Mouse (Mus musculus) myocyte (in vitro differentiated cells): ENCODE data around the gene Recql5. TPM values are rescaled to one million over a fixed set of nuclear protein-coding genes. Genes with fewer than 3 reads are reported as not detected.
A peak's percentile ranks its signal among the peaks of the same experiment; 100 is the strongest.

Source experiments
- H3K27me3 ChIP-seq: one replicate; pipeline ENCODE4 v1.6.1; 2011; ENCODE audit not compliant: control insufficient read depth, insufficient read depth, insufficient read length
- H3K36me3 ChIP-seq: one replicate; pipeline ENCODE4 v1.6.1; 2011; ENCODE audit not compliant: control insufficient read depth, insufficient read depth
- H3K4me2 ChIP-seq: one replicate; pipeline ENCODE4 v1.6.1; 2011; ENCODE audit warnings: low read depth, control low read depth
- H3K4me3 ChIP-seq: one replicate; pipeline ENCODE4 v1.5.1; 2011; ENCODE audit warnings: mild to moderate bottlenecking, control low read depth, moderate library complexity
- H3K79me2 ChIP-seq: one replicate; pipeline ENCODE4 v1.6.1; 2011; ENCODE audit not compliant: control insufficient read depth, insufficient read depth
- H3ac ChIP-seq: one replicate; pipeline ENCODE4 v1.6.1; 2011; ENCODE audit not compliant: control insufficient read depth, insufficient read length
- CEBPB ChIP-seq: IDR thresholded peaks from 2 replicates; pipeline ENCODE4 v1.6.1; 2011; ENCODE audit warnings: mild to moderate bottlenecking, moderate library complexity; ENCODE audit not compliant: poor library complexity, insufficient read depth, severe bottlenecking
- E2F4 ChIP-seq: IDR thresholded peaks from one replicate; pipeline ENCODE4 v1.6.1; 2011; ENCODE audit warnings: mild to moderate bottlenecking, control low read depth, moderate library complexity; ENCODE audit not compliant: insufficient read depth
- MAX ChIP-seq: IDR thresholded peaks from one replicate; pipeline ENCODE4 v1.6.1; 2011; ENCODE audit warnings: low read depth, mild to moderate bottlenecking, control low read depth
- MYOD1 ChIP-seq, 3 experiments: IDR thresholded peaks; one replicate each; pipeline ENCODE4 v1.6.1; 2011; ENCODE audit warnings: control low read depth in 2 of 3, low read depth in 2 of 3, mild to moderate bottlenecking in 2 of 3, moderate library complexity in 1 of 3; ENCODE audit not compliant: insufficient read length in 2 of 3, control insufficient read depth in 1 of 3
- MYOG ChIP-seq, 3 experiments: IDR thresholded peaks; one replicate each; pipeline ENCODE4 v1.6.1; 2011; ENCODE audit warnings: control low read depth in 2 of 3, low read depth in 2 of 3, mild to moderate bottlenecking in 2 of 3; ENCODE audit not compliant: insufficient read length in 2 of 3, control insufficient read depth in 1 of 3, insufficient read depth in 1 of 3
- POLR2A ChIP-seq: IDR thresholded peaks from one replicate; pipeline ENCODE4 v1.6.1; 2011; ENCODE audit warnings: low read depth, mild to moderate bottlenecking, control low read depth, moderate library complexity; ENCODE audit not compliant: insufficient read length
- POLR2AphosphoS2 ChIP-seq: IDR thresholded peaks from one replicate; pipeline ENCODE4 v1.6.1; 2011; ENCODE audit warnings: low read depth, control low read depth; ENCODE audit not compliant: insufficient read length
- REST ChIP-seq: IDR thresholded peaks from one replicate; pipeline ENCODE4 v1.6.1; 2011; ENCODE audit warnings: mild to moderate bottlenecking, control low read depth, moderate library complexity; ENCODE audit not compliant: insufficient read depth, insufficient read length
- SRF ChIP-seq: IDR thresholded peaks from one replicate; pipeline ENCODE4 v1.6.1; 2011; ENCODE audit warnings: low read depth; ENCODE audit not compliant: control insufficient read depth, insufficient read length
- TCF12 ChIP-seq: IDR thresholded peaks from one replicate; pipeline ENCODE4 v1.6.1; 2011; ENCODE audit warnings: mild to moderate bottlenecking, control low read depth; ENCODE audit not compliant: poor library complexity, insufficient read depth, severe bottlenecking
- TCF3 ChIP-seq: IDR thresholded peaks from one replicate; pipeline ENCODE4 v1.6.1; 2011; ENCODE audit warnings: low read depth, control low read depth; ENCODE audit not compliant: insufficient read length
- USF1 ChIP-seq: IDR thresholded peaks from one replicate; pipeline ENCODE4 v1.6.1; 2011; ENCODE audit warnings: low read depth, mild to moderate bottlenecking, control low read depth, moderate library complexity
- polyA plus RNA-seq: library from polyadenylated mRNA; unstranded; fragments of >200 nt; fragmentation: generic; extraction: Trizol; gene quantifications from one replicate; pipeline ENCODE4 v1.2.1, GENCODE M21; 2012; ENCODE audit warnings: missing spikeins

The Recql5 gene
- polyA plus RNA-seq, 1 experiment, result 13.1 TPM

DNA sequence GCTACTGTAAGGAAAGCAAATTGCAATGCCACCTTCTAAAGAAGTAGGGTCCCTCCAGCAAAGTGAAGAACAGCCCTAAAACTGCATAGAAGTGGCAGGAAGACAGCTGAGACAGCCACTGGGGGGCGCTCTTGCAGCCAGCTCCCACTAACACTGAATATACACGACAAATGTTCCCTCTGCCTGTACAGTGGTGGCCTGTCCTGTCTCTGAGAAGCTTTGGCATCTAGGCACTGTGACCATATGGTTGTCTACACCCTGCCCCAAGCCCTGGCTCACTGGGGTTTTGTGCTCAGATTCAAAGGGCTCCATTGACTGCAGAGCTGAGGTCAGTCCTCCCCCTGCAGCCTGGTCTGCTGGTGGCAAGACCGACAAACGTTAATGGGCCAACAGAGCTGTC lies 34.4 kb downstream of the Recql5 start:
- peak overlapping the region; percentile 76 for H3K4me2 ChIP-seq
- H3K4me3 ChIP-seq, result no peak overlapping the region
- H3K79me2 ChIP-seq, result no peaks in the 10 kb centered on the region
- H3ac ChIP-seq, result no peak overlapping the region
- no peaks in the 10 kb centered on the region for H3K27me3 ChIP-seq
- TF ChIP-seq MYOD1 (IDR thresholded peaks at IDR 0.05; ENCODE audit: control insufficient read depth in 1 of 3, insufficient read length in 2 of 3, low read depth in 2 of 3) (peak in 1 of 3 experiments; percentile 9), CEBPB (no peak), TCF3 (no peak), MYOG (IDR thresholded peaks at IDR 0.05; ENCODE audit: control insufficient read depth in 1 of 3, insufficient read depth in 1 of 3, insufficient read length in 2 of 3, low read depth in 2 of 3) (no peak), USF1 (no peak)
- no peaks in the 10 kb centered on the region for H3K36me3 ChIP-seq

DNA sequence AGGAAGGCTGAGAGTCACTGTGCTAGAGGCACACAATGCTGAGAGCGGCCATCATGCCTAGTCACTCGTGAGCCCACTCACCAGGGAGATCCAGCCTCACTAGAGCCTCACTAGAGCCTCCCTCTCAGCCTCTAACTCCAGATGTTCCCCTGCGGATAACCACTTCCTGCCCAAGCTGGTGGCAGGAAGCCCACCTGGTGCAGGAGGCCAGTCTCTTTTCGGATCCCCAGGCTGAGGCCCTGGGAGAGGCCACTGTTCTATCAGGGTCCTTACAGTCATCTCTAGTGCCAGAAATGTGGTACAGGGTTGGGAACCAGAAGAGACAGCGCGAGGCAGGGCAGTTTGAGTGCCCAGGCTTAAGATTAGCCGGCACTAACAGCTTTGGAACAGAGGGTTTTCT lies 34.8 kb downstream of the Recql5 start:
- TF ChIP-seq TCF12, result no peak
- TF ChIP-seq MAX, result no peak
- TF ChIP-seq SRF, result no peak
- no peak for TF ChIP-seq USF1
- TF ChIP-seq CEBPB, result no peak
- TF ChIP-seq POLR2AphosphoS2, result no peak
- TF ChIP-seq REST, result no peak
- no peak for TF ChIP-seq MYOG (IDR thresholded peaks at IDR 0.05; ENCODE audit: control insufficient read depth in 1 of 3, insufficient read depth in 1 of 3, insufficient read length in 2 of 3, low read depth in 2 of 3)
- TF ChIP-seq POLR2A, result no peak
- TF ChIP-seq MYOD1 (IDR thresholded peaks at IDR 0.05; ENCODE audit: control insufficient read depth in 1 of 3, insufficient read length in 2 of 3, low read depth in 2 of 3), result no peak
- TF ChIP-seq TCF3, result no peak
- TF ChIP-seq E2F4, result no peak
- Histone ChIP-seq H3K36me3 (no peaks in the 10 kb centered on the region), H3K4me3 (no peak overlapping the region), H3K79me2 (no peaks in the 10 kb centered on the region), H3K4me2 (no peak overlapping the region), H3ac (no peak overlapping the region), H3K27me3 (no peaks in the 10 kb centered on the region)

DNA sequence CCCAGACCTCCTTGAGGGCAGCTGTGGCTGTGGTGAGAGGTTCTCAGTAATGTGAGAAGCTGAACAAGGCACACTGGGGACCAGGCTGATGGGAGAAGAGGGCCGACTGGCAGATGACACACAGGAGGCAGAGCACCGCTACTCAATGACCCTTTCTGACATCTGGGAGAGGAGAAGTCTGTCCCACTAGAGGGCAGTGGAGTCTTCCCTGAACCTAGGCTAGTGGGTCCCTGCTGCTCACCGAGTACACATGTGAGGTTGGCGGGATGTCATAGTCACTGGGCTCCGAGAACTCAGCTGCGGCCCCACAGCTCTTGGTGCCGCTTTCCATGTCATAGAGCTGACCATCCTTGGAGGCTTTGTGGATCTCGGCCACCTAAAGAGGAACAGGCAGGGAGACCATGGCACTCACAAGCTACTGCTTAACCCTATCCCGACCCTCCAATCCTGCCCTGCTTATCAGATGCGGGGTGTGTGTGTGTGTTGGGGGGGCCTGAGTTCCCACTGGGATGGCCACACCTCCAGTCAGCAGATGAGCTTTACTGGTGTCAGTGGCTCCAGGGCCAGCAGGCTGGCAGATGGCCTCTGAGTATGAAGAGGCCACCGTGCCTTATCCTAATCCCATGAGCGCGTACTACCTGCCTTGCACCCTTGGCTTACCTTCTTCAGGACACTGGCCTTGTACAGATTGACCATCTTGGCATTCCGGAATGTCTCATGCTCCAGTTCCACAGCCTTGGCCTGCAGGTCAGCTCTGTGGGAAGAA lies 38.3 kb downstream of the Recql5 start:
- no peaks in the 10 kb centered on the region for H3K79me2 ChIP-seq
- H3K36me3 ChIP-seq, result no peaks in the 10 kb centered on the region
- no peak overlapping the region for H3K4me3 ChIP-seq
- H3K27me3 ChIP-seq, result peaks cover 5% of the 10 kb centered on the region
- no peak overlapping the region for H3ac ChIP-seq
- TF ChIP-seq MAX (no peak), TCF3 (no peak), MYOG (IDR thresholded peaks at IDR 0.05; ENCODE audit: control insufficient read depth in 1 of 3, insufficient read depth in 1 of 3, insufficient read length in 2 of 3, low read depth in 2 of 3) (no peak), CEBPB (no peak), E2F4 (no peak), SRF (no peak), MYOD1 (IDR thresholded peaks at IDR 0.05; ENCODE audit: control insufficient read depth in 1 of 3, insufficient read length in 2 of 3, low read depth in 2 of 3) (no peak), USF1 (no peak)
- no peak overlapping the region for H3K4me2 ChIP-seq

DNA sequence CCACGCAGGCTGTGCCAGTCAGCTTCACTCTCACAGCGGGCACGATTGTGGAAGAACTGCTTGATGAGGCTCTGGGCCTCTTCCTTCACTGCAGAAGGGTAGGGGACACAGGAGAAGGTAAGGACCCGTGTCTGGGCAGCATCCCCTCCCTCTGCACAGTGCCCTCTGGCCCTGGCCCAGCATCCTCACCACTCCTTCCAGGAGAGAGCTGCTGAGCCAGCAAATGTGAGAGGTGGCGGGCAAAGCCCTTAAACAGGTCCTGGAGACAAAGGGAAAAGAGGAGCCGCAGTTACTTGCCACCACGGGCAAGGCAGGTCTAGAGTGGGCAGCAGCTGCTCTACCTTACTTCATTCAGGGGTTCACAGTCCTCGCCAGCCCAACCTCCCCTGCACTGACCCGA lies 40.2 kb downstream of the Recql5 start:
- no peaks in the 10 kb centered on the region for H3K79me2 ChIP-seq
- H3K27me3 ChIP-seq, result peaks cover 10% of the 10 kb centered on the region
- no peak overlapping the region for H3K4me2 ChIP-seq
- no peaks in the 10 kb centered on the region for H3K36me3 ChIP-seq
- no peak overlapping the region for H3ac ChIP-seq
- TF ChIP-seq USF1 (no peak), E2F4 (no peak), MYOD1 (IDR thresholded peaks at IDR 0.05; ENCODE audit: control insufficient read depth in 1 of 3, insufficient read length in 2 of 3, low read depth in 2 of 3) (no peak), POLR2AphosphoS2 (no peak), CEBPB (no peak), MAX (no peak), POLR2A (no peak), TCF3 (no peak), REST (no peak), TCF12 (no peak), MYOG (IDR thresholded peaks at IDR 0.05; ENCODE audit: control insufficient read depth in 1 of 3, insufficient read depth in 1 of 3, insufficient read length in 2 of 3, low read depth in 2 of 3) (no peak), SRF (no peak)
- no peak overlapping the region for H3K4me3 ChIP-seq

DNA sequence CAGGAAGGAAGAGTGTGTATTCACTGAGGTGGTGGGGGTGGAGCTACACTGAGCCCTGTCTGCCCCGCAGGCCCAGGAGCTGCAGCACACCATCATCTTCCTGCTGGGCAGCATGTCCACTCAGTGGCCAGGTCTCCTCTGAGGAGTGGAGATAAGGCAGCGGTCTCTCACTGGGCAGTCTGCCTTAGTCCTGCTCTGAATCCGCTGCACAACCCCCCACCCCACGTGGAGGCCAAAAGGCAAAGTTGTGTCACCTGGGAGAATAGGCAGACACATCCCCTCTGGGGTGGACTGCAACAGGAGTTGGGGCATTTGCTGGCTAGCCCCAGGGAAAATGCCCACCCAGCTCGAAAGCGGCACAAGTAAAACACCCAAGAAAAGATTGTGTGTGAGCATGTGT lies 41.1 kb downstream of the Recql5 start:
- H3K36me3 ChIP-seq, result no peaks in the 10 kb centered on the region
- no peak overlapping the region for H3K4me2 ChIP-seq
- TF ChIP-seq TCF12, result no peak
- TF ChIP-seq POLR2AphosphoS2, result no peak
- TF ChIP-seq USF1, result no peak
- TF ChIP-seq SRF, result no peak
- TF ChIP-seq REST, result no peak
- H3K27me3 ChIP-seq, result peaks cover 12% of the 10 kb centered on the region
- no peak overlapping the region for H3ac ChIP-seq
- H3K79me2 ChIP-seq, result no peaks in the 10 kb centered on the region
- no peak overlapping the region for H3K4me3 ChIP-seq
